Mouse (Mus musculus) left cerebral cortex, postnatal 10 days (tissue): Measurements from ENCODE around the gene Hoxc8. TPM values are rescaled to one million over a fixed set of nuclear protein-coding genes. Genes with fewer than 3 reads are reported as not detected.
A peak's percentile ranks its signal among the peaks of the same experiment; 100 is the strongest.

ENCODE experiments used
- DNase-seq, 2 experiments: peaks; one replicate each; pipeline ENCODE4 v3.0.0; 2021 to 2022; ENCODE audit warnings: low spot score in 2 of 2, mixed read lengths in 1 of 2; ENCODE audit errors: extremely low spot score in 1 of 2
- intact Hi-C: fragments of 180-260 bp; cut with DNase I; formaldehyde crosslinking; loops from one replicate; pipeline ENCODE4 v1.15.1; 2025
- total RNA-seq, 2 experiments: library from RNA; stranded (reverse); gene quantifications; 2 replicates each; pipeline ENCODE4 v1.2.3; 2021

The Hoxc8 gene
- total RNA-seq, 2 experiments from 2014 or later: not detected

DNA sequence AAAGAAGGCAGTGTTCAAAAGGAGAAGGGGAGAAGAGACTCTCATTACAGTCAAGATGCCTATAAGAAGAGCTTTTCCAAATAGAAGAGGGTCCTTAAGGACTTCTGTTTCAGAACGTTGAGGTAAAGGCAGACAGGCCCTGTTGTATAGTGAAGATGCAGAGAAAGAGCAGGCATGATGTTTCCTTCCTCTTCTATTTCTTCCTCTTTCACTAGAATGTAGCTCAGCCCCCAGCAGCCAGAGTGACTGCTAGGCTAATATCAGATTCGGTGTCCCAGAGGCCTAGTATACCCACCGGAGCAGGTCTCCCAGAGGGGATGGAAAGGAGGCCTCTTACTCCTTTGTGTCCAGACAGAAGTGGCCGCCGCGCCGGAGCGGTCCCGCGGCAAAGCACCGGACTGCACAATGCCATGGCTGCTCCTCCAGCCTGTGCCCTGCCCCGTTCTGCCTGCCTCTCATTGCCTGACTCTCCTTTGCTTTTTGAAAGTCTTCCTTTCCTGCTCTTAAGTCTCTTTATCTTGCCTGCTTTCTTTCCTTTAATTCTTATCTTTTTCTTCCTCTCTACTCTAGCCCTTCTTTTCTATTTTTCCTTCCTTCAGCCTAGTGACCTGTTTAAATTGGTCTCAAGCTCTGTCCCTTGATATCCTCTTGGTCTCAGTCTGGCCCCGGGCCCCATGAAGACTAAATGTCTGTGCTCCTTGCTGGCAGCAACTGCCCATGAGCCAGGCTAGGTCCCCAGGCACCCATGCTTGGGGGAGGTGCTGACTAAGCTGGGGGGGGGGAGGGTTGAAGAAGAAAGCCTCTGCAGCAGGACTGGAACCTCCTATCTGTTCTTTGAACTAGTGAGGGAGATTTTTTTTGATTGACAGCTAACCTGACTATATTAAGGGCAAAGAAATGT, 11.5 kb upstream of the Hoxc8 start:
- DNase-seq: no peak
- intact Hi-C loops: no loop called here

DNA sequence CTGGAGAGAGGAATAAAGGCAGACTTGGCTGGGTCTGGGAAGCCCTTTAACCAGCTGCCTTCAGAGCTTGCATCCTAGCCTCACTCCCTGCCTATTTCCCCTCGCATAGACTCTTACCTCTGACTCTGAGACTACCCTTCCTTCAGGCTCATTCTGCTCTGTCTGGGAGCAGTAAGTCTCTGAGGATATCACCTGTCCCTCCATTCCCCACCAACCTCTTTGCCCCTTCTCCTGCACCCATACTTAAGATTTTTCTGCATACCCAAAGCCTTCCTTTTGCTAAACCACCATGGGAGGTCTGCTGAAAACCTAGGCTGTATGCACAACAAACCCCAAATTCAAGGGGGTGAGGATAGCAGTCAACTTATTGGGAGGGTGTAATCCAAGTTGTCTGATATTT, 10.5 kb upstream of the Hoxc8 start:
- intact Hi-C loops: loop anchor here (10.0 kb wide), 1 partner anchor 335 kb away; the partner anchor contains the start of gene Gpr84
- DNase-seq: no peak

DNA sequence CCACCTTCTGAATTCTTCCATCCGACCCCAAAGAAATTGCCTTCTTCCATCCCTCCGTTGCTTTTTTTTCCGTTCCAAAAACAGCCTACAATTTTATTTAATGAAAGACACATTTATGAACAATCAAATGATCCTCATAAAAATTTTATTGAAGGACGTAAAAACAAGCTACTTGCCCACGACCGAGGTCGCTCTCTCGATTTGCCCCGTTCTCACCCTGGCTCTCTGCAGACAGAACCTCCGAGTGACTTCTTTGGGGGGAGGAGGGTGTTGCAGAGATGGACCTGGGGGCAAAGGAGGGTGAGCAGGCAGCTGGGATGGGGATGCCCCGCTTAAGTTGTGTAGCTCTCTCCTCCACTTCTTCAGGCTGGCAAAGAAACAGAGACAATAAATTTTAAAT, 10.1 kb upstream of the Hoxc8 start:
- DNase-seq: no peak
- intact Hi-C loops: loop anchor here (10.0 kb wide), 1 partner anchor 334 kb away; the partner anchor contains the start of gene Gpr84

DNA sequence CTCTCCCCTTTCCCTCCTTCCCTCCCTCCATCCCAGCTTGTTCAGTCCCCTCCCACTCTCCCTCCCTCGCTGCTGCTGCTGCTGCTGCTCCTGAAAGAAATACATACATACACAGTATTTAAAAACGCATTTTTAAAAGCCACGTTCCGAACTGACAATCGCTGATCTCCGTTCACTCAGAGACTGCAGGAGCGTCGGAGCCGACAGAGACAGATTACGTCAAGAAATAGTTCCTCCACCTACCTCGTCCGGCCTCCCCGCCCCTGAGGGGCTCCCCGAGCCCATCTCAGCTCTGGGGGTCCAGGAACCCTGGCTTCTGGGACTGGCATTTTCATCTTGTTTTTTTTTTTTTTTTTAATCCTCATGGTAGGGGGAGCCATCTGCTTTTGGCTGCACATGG, 9.5 kb upstream of the Hoxc8 start:
- intact Hi-C loops: loop anchor here (10.0 kb wide), 1 partner anchor 334 kb away; the partner anchor contains the start of gene Gpr84
- DNase-seq: no peak

DNA sequence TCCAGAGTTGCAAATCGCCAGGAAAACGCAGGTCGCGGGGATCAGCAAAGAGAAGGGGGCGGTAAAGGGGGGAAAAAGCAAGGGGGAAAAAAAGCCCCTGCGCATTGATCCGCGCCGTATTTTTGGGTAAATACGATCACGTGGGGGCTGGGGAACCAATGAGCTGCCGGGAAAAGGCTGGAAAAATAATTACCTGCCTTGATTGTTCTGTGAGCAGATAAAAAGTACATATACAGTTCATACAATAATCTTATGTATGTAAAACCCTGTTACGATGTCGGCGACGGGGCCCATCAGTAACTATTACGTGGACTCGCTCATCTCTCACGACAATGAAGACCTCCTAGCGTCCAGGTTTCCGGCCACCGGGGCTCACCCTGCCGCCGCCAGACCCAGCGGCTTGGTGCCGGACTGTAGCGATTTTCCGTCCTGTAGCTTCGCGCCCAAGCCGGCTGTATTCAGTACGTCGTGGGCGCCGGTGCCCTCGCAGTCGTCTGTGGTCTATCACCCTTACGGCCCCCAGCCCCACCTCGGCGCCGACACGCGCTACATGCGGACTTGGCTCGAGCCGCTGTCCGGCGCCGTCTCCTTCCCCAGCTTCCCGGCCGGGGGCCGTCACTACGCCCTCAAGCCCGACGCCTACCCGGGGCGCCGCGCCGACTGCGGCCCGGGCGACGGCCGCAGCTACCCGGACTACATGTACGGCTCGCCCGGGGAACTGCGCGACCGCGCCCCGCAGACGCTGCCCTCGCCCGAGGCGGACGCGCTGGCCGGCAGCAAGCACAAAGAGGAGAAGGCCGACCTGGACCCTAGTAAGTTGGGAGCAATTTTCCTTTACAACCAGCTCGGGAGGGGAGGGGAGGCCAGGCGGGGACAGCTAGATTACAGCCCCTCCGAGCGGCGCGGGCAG, 8.8 kb upstream of the Hoxc8 start:
- intact Hi-C loops: loop anchor here (10.0 kb wide), 1 partner anchor 333 kb away; the partner anchor contains the start of gene Gpr84
- no peak for DNase-seq

DNA sequence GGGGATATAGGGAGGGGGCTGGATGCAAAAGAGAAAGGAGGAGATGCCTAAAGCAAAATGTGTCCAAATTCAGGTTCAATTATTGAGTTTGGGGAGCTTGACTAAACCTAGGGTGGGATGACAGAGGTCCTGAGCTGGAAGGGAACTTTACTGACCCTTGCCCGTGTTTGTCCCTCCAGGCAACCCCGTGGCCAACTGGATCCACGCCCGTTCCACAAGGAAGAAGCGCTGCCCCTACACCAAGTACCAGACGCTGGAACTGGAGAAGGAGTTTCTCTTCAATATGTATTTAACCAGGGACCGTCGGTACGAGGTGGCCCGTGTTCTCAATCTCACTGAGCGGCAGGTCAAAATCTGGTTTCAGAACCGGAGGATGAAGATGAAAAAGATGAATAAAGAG, 6.7 kb upstream of the Hoxc8 start:
- intact Hi-C loops: loop anchor here (10.0 kb wide), 1 partner anchor 331 kb away; the partner anchor contains the start of gene Gpr84

DNA sequence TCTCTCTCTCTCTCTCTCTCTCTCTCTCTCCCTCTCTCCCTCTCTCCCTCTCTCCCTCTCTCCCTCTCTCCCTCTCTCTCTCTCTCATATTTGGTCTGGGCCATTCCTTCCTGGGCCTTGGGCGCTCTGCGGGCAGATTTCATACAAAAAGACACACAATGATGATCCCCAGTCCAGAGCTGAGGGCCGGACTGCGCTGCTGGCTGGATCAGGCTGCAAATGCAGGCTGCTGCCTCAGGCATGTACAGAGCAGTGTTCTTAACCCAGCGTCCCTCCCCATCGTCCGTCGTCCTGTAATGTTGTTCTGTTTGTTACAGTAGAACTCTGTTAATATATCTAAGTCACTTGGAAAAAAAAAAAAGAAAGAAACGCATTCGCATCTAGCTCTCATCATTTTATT, 5.9 kb upstream of the Hoxc8 start:
- intact Hi-C loops: loop anchor here (10.0 kb wide), 1 partner anchor 330 kb away; the partner anchor contains the start of gene Gpr84
- no peak for DNase-seq

More for the DNA sequence above, 6.7 kb upstream of the Hoxc8 start:
- DNase-seq: no peak

DNA sequence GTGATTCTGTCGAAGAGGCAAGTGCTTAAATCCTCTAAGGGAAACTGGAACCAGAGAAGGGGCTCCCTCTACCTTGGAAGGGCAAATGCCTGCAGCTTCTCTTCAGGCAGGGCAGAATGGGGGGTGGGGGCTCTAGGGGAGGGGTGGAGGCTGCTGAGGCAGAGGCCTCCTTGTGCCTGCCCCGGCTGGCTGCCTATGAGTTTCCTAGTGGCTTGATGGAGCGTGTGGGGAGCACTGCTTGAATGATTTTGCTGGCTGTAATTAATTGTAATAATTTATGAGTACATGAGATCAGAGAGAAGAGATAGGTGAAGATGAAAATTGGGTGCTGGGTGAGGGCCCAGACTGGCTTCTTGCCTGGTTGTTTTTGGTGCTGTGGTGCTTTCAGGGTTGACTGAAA, 5.5 kb upstream of the Hoxc8 start:
- intact Hi-C loops: loop anchor here (10.0 kb wide), 1 partner anchor 330 kb away; the partner anchor contains the start of gene Gpr84
- DNase-seq: no peak

DNA sequence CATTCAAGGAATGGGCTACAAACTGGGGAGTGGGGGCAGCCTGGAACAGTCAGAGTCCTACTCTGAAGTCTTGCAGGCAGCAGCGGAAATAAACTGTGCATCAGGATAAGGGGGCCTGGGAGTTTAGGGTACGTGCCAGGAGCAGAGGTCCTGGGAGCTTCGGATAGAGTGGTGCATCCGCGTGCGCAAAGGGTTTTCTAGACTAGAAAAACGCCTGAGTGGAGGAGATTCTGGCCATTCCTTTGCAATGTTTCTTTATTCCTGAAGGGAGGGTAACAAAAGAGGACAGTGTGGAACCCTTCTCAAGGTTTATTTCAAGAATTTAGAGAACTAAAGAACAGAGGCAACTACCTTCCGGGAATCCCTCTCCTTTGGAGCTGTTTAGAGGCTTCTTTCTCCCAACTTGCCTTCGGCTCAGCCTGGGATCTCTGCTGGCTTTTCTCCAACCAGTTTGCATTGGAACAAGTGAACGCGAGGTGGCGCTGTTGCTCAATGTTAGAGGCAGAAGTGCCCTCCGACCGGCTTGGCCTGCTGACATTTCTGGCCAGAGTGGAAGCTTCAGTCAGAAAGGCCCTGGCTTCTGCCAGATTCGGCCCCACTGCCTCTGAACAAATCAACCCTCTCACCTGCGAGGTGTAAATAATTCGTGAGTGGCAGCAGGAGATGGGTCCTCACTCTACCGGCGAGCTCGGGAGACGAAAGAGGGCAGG, 3.1 kb upstream of the Hoxc8 start:
- intact Hi-C loops: loop anchor here (2.0 to 10.0 kb wide), 2 partner anchors 190 to 328 kb away; partner anchors contain the start of gene Gpr84
- DNase-seq: peak; percentile 79 to 88

DNA sequence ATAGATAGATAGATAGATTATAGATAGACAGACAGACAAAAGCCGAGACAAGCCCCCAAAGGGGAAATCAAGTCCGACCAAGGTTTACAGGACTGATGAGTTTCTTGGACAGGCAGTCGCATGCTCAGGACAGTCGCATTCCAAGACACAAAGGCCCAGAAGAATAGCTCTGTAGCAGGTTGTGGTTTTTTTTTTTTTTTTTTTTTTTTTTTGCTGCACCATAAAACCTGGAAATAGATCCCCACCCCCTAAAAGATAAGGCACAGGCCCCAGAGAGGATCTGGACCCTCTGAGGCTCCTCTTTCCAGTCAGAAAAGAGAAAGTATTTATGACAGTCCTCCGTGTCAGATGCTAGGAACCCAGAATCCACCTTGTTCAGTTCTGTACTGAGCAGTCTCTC, 2.3 kb upstream of the Hoxc8 start:
- intact Hi-C loops: loop anchor here (10.0 kb wide), 1 partner anchor 327 kb away; the partner anchor contains the start of gene Gpr84
- no peak for DNase-seq

DNA sequence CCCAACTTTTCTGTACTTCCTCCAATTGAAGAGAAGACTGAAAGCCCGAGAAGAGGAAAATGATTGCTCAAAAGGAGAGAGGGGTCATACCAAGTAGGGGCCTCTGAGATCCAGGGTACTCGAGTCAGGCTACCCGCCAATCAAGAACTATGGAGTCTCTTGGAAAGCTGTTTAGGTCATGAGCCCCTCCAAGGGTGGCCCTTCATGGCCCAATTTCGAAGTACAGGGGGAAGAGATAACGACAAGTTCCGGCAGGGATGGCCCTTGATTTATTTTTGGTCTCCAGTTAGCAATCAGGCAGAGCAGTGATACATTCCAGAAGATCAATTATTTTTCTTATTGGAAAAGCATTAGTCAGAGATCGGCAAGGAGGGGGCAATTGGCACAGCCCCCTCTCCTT, 1.4 kb downstream of the Hoxc8 start:
- intact Hi-C loops: no loop called here
- no peak for DNase-seq

DNA sequence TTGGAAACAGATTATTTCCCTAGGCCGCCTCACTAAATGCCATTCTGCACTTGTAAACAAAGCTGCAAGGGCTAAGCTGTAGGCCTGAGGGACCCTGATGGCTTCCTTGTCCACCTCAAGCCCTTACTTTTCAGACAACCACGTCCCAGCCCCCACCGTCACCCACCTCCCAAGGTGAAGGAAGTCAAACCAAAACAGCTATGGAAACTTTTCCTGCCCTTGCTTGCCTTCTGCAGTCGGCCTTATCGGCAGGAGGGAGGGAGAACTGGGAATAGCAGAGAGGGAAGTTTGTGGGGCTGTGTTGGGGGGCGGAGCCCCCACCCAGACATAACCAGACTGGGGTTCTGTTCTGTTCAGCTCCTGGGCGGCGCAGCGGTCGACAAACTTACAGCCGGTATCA, 1.8 kb downstream of the Hoxc8 start:
- intact Hi-C loops: no loop called here
- DNase-seq: no peak

DNA sequence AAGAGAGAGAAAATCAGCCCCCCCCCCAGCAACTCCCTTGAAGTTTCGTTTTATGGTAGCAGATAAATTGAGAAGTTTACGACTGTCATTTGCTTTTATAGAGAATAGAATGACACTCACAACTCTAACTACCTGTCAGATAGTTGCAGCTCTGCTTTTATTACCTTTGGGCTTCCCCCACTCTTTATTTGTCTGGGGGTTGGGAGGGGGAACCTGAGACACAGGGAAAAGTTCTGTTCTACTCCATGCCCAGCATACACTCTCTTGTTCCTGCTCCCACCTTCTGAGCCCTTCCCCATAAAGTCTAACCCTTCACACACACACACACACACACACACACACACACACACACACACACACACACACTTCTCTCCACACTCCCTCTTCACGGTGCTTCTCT, 2.5 kb downstream of the Hoxc8 start:
- intact Hi-C loops: no loop called here
- DNase-seq: no peak

DNA sequence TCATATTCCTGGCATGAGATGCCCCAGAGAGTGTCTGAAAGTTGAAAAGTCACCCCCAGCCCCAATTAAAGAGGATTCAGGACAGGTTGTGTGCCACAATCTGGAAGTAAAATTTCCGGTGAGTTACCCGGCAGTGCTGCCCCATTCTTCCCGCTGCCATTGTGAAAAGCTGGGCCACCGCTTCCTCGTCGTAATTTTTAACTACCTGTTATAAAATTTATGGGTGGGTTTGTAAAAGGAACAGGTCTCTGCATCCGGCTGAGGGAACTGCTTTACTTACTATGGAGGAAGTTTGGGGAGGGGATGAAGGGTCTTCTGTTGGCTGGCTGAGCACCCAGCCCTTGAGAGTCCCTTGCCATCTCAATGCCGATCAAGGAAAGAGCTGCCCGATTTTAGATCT, 6.1 kb downstream of the Hoxc8 start:
- intact Hi-C loops: no loop called here
- no peak for DNase-seq

DNA sequence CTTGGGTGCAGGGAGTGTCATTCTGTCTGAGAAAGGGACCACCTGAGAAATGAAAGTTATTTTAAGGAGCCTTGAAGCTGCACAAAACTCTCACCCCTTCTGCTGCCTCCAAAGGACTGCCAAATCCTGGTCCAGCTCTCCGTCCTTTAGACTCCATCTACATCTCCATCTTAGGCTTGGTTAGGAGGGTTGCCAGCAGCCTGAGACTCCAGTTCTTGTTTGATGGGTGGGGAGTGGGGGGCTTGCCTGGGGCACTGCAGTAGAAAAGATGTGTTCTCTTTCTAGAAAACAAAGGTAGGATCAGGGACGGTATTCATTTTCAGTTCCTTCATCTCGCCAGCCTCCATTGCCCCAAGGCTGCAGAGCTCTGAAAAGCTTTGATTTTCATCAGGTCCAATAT, 7.0 kb downstream of the Hoxc8 start:
- no peak for DNase-seq
- intact Hi-C loops: no loop called here

DNA sequence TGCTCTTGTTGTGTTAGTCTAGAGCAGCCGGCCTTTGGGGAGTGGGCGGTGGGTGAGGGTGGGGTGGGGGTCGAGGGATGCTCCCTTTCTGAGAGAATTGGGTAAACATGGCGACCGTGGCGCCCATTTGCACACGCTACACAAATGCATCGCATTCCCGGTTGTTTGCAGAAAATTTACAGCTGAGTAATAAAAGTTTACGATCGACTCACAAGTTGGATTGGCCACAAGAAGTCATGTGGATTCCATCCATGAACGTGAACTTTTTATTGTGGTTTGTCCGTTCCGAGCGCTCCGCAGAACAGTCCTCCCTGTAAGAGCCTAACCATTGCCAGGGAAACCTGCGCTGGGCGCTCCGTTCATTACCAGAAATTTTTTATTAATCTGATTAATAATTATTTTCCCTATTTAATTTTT, 7.5 kb downstream of the Hoxc8 start, which contains the start of gene Hoxc6:
TSS of gene Hoxc6 (plus strand) at position 319 of the 417 bp plus-strand sequence.
- no peak for DNase-seq
- intact Hi-C loops: no loop called here

DNA sequence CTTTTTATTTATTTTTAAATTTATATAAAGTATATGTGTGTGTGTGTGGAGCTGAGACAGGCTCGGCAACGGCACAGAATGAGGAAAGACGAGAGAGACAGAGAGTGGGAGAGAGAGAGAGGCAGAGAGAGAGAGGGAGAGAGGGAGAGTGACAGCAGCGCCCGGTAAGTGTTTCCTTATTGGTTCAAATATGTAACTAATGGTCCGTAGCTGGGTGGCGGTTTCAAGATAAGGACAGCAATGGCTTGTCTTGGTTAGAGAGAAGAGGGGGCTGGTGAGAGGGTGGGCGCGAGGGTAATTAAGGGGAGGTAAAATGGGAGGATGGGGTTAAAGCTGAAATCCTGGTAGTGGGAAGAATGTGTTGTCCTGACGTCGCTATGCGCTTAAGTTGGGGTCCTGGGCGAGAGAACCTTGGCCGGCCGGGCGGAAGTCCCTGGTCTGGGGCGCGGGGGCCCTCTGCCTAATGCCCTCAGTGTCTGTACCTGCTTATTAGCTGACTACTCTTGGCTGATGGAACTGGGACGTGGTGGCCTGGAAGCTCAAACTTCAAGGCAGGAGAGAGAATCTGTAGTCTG, 8.3 kb downstream of the Hoxc8 start:
- no peak for DNase-seq
- intact Hi-C loops: no loop called here

DNA sequence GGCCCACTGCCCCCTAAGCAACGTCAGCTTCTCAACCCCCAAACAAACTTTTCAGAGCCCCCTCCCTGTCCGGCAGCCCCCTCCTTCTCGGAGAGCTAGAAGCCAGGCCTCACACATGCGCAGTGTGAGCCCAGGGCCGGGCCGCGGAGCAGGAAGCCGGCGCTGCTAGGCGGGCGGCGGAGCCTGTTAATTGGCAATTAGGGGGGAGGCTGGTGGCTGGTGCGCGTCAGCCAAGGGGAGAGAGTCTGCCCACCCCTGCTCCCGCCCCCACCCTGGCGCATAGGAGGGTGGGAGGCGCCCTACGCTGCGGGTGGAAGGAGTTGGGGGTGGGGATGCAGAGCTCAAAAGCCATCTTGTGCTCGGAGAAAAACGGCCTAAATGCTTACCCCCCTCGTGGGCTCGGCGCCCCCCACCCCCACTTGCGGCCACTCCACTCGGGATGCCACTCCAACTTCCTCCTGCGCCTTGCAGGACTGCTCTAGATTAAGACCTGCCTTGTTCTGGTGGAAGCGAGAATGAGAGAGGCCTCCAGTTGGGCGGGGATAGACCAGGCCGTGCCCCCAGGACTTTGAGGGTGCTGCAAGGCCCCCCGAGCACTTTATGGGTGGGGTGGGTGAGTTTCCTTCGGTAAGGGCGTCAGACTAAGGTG, 8.9 kb downstream of the Hoxc8 start:
- intact Hi-C loops: no loop called here
- peak in 1 of 2 experiments; percentile 56 for DNase-seq
